Mouse (Mus musculus) hindbrain, postnatal 0 days (tissue): ENCODE results near the gene Chst15. TPM values are rescaled to one million over a fixed set of nuclear protein-coding genes. Genes with fewer than 3 reads are reported as not detected.

Experiments
- ATAC-seq: fragments of 200-750 bp; cut with Nextera tagmentation; 2 replicates; pipeline ENCODE4 v1.8.0; 2017; ENCODE audit warnings: mild to moderate bottlenecking, moderate TSS enrichment, moderate library complexity
- DNase-seq: peaks from one replicate; pipeline ENCODE4 v3.0.0-alpha.2; 2015; ENCODE audit warnings: low spot score
- H3K27ac ChIP-seq: fragments of 300-500 bp; sonication (generic); 2 replicates; pipeline ENCODE4 v1.5.1; 2014; ENCODE audit warnings: mild to moderate bottlenecking
- H3K27me3 ChIP-seq: fragments of 300-500 bp; sonication (generic); 2 replicates; pipeline ENCODE4 v1.6.1; 2014; ENCODE audit warnings: low read length, mixed read lengths; ENCODE audit not compliant: insufficient read depth
- H3K36me3 ChIP-seq: fragments of 300-500 bp; sonication (generic); 2 replicates; pipeline ENCODE4 v1.6.1; 2014; ENCODE audit warnings: low read length, mixed read lengths; ENCODE audit not compliant: insufficient read depth
- H3K4me1 ChIP-seq: fragments of 300-500 bp; sonication (generic); 2 replicates; pipeline ENCODE4 v1.6.1; 2014; ENCODE audit warnings: antibody characterized with exemption, low read length, mixed read lengths; ENCODE audit not compliant: insufficient read depth
- H3K4me2 ChIP-seq: fragments of 300-500 bp; sonication (generic); 2 replicates; pipeline ENCODE4 v1.6.1; 2014; ENCODE audit warnings: low read depth, mild to moderate bottlenecking, low read length, moderate library complexity, mixed read lengths
- H3K4me3 ChIP-seq: fragments of 300-500 bp; sonication (generic); 2 replicates; pipeline ENCODE4 v1.5.1; 2014; ENCODE audit warnings: low read length
- H3K9ac ChIP-seq: fragments of 300-500 bp; sonication (generic); replicated peaks from 2 replicates; pipeline ENCODE4 v1.6.1; 2014; ENCODE audit warnings: mild to moderate bottlenecking, low read length, moderate library complexity, mixed read lengths
- H3K9me3 ChIP-seq: fragments of 300-500 bp; sonication (generic); 2 replicates; pipeline ENCODE4 v1.6.1; 2016; ENCODE audit warnings: low read length, mixed read lengths
- CTCF ChIP-seq: IDR thresholded peaks from 2 replicates; pipeline ENCODE4 v1.5.1; 2016; ENCODE audit warnings: antibody characterized with exemption, control low read depth, low read depth
- WGBS: fragments of 180-500 bp; shearing (Covaris S2); extraction: QIAGEN DNeasy Blood & Tissue Kit; methylation state at CpG from one replicate; pipeline ENCODE4 v1.1.7; 2014; 5-methylcytosine and 5-hydroxymethylcytosine counted together
- polyA plus RNA-seq: library from polyadenylated mRNA; unstranded; fragments of >200 nt; fragmentation: Nextera tagmentation; extraction: Ambion mirVana; gene quantifications from 2 replicates; pipeline ENCODE4 v1.2.1, GENCODE M21; 2015
- total RNA-seq: library from RNA; depleted of rRNA; stranded (reverse); fragments of >200 nt; gene quantifications from 2 replicates; pipeline ENCODE4 v1.2.3, GENCODE M21; 2014

The Chst15 gene
- total and polyA plus RNA-seq, 2 experiments from 2014 or later: 16.7 to 32.6 TPM

- no peak for ATAC-seq
- H3K27me3 ChIP-seq: no peaks in the 10 kb centered on the region
- H3K36me3 ChIP-seq: no peaks in the 10 kb centered on the region
- no peaks in the 10 kb centered on the region; the same call in 1 of the 2 replicates for H3K4me1 ChIP-seq
- no peak overlapping the region for H3K27ac ChIP-seq
- no peak overlapping the region for H3K4me3 ChIP-seq
- no peaks in the 10 kb centered on the region for H3K9me3 ChIP-seq
- TF ChIP-seq CTCF: no peak
- DNase-seq: peak; percentile 62
- H3K9ac ChIP-seq: no peak overlapping the region
- 26% methylated on average over 10 of the region's 10 CpGs for WGBS
- no peak overlapping the region for H3K4me2 ChIP-seq
Measured at GRCm38 (mm10) chr7:132223452-132224141, 93.4 kb downstream of the Chst15 start.

- Histone ChIP-seq H3K4me3 (no peak overlapping the region), H3K27me3 (no peaks in the 10 kb centered on the region), H3K9me3 (no peaks in the 10 kb centered on the region), H3K4me1 (peaks cover 3% of the 10 kb centered on the region; the same call in 1 of the 2 replicates), H3K27ac (no peak overlapping the region), H3K9ac (no peak overlapping the region), H3K4me2 (no peak overlapping the region), H3K36me3 (no peaks in the 10 kb centered on the region)
- TF ChIP-seq CTCF: no peak
- no peak for ATAC-seq
- peak; percentile 51 for DNase-seq
- WGBS: 47% methylated on average over 10 of the region's 10 CpGs
Measured at GRCm38 (mm10) chr7:132214031-132214430, 103.0 kb downstream of the Chst15 start.

- Histone ChIP-seq H3K4me2 (no peak overlapping the region), H3K27ac (no peak overlapping the region), H3K27me3 (no peaks in the 10 kb centered on the region), H3K36me3 (no peaks in the 10 kb centered on the region), H3K9ac (no peak overlapping the region), H3K4me1 (peaks cover 3% of the 10 kb centered on the region; the same call in 1 of the 2 replicates), H3K4me3 (no peak overlapping the region), H3K9me3 (no peaks in the 10 kb centered on the region)
- 3% methylated on average over 8 of the region's 8 CpGs for WGBS
- TF ChIP-seq CTCF: peak; percentile 95
- DNase-seq (peak; percentile 87), ATAC-seq (peak; percentile 54; the same call in 1 of the 2 replicates)
Measured at GRCm38 (mm10) chr7:132213460-132213859, 103.6 kb downstream of the Chst15 start.

DNA sequence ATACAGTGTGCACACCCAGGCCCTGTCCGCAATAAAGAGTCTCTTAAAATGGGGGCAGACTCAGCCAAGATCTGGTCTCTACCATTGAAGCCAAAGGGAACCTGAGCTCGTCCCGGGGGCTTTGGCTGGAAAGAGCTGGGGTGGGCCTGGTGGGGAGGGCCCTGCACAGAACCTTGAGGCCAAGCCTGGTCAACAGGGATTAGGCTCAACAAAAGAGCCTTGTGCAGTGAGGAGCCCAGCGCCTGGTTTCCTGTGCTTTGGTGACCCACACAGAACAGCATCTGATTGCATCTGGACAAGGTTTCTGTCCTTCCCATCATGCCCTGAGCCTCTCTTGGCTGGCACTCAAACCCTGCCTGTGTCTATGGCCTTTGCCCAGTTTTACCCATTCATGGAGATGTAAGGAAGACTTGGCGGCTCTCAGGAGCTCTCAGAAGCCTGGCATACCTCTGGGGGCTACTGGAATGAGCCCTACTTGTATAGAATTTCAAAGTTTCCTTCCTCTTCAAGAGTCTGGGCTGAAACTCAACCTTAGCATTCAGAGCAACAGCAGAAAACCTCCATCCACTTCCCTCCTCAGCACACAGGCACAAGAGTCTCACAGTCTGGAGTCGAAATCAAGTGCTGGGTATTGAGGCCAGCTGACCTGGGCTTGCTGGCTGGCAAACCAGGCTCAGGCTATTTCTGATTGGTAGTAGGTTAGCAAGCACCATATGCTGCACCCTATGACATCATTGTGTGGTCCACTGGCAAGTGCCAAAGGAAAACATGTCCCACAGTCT lies 104.9 kb downstream of the Chst15 start:
- no peaks in the 10 kb centered on the region for H3K36me3 ChIP-seq
- no peak overlapping the region for H3K9ac ChIP-seq
- no peaks in the 10 kb centered on the region for H3K9me3 ChIP-seq
- no peak for TF ChIP-seq CTCF
- ATAC-seq (peak; percentile 77), DNase-seq (peak; percentile 81)
- no peak overlapping the region for H3K4me3 ChIP-seq
- H3K4me1 ChIP-seq: peaks cover 3% of the 10 kb centered on the region; the same call in 1 of the 2 replicates
- H3K27ac ChIP-seq: peak overlapping the region; percentile 45
- H3K4me2 ChIP-seq: no peak overlapping the region
- 49% methylated on average over 6 of the region's 6 CpGs for WGBS
- H3K27me3 ChIP-seq: no peaks in the 10 kb centered on the region

GRCm38 (mm10) chr7:132210616-132211015 lies 106.4 kb downstream of the Chst15 start:
- Histone ChIP-seq H3K4me2 (no peak overlapping the region), H3K4me1 (peaks cover 3% of the 10 kb centered on the region; the same call in 1 of the 2 replicates), H3K9ac (no peak overlapping the region), H3K4me3 (no peak overlapping the region), H3K27ac (no peak overlapping the region), H3K27me3 (no peaks in the 10 kb centered on the region), H3K9me3 (no peaks in the 10 kb centered on the region), H3K36me3 (no peaks in the 10 kb centered on the region)
- no peak for DNase-seq
- no peak for ATAC-seq
- TF ChIP-seq CTCF: no peak
- 76% methylated on average over 5 of the region's 5 CpGs for WGBS

DNA sequence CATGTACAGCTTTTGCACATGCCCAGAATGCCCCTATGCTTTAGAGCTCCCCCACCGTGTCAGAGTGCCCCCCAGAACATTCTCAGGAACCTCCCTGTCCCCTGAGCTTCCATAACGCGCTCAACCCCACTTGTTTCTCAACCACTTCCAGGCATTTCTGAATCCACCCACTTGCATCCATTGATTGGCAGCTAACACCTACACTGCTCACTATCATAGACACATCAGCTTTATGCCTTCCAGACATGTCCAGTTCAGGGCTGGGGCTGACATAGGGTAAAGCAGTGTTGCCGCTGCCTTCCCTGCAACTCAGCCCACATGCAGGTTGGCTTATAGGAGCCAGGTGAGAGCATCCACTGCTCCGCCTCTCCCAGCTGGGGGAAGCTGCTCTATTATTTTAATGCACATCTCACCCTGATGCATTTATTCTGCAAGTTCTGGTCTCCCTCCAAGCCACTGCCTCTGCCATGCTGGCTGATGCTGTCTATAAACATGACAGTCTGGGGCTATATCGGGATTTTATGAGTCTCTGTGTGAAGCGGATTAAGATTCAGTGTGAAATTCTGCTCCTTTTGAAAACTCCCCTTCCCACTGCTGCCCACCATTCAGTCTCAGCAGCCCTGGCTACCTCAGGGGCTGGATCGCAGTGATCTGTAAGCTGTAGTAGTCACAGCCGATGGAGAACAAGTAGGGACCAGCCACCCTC lies 107.9 kb downstream of the Chst15 start:
- DNase-seq (no peak), ATAC-seq (no peak)
- Histone ChIP-seq H3K27me3 (no peaks in the 10 kb centered on the region), H3K4me2 (no peak overlapping the region), H3K9me3 (no peaks in the 10 kb centered on the region), H3K4me1 (peaks cover 3% of the 10 kb centered on the region; the same call in 1 of the 2 replicates), H3K27ac (no peak overlapping the region), H3K36me3 (no peaks in the 10 kb centered on the region), H3K4me3 (no peak overlapping the region), H3K9ac (no peak overlapping the region)
- 74% methylated on average over 9 of the region's 9 CpGs for WGBS
- no peak for TF ChIP-seq CTCF
